Comparison of ENCODE assay signal across 26 mouse cellular contexts in genomic region chr5:134344076-134344475, GRCm38 (mm10). TPM values are rescaled to one million over a fixed set of nuclear protein-coding genes. Genes with fewer than 3 reads are reported as not detected.
DNase-seq lines count a peak whose midpoint lies in the region; ATAC-seq and TF ChIP-seq lines count a peak whose summit lies in the region.
"Had no signal": no experiment of that assay in that cellular context is flagged by ENCODE, and none has a peak within 500 bp of the region (broad histone marks: within the 10 kb centered on the region; RNA-seq: fewer than 3 reads in every experiment).

No protein-coding gene starts in this region.

- TF ChIP-seq CTCF in ES-Bruce4 (IDR thresholded peaks at IDR 0.05; ENCODE audit: low read depth, low read length) = no peak
- TF ChIP-seq CTCF in MEL (IDR thresholded peaks at IDR 0.05 in 2 of 3, conservative IDR thresholded peaks at IDR 0.05 in 1 of 3; ENCODE audit: control insufficient read depth in 1 of 3, insufficient read depth in 1 of 3, low read depth in 2 of 3, low read length in 3 of 3, poor library complexity in 1 of 3, severe bottlenecking in 1 of 3) = no peak

- TF ChIP-seq RAD21 in MEL (IDR thresholded peaks at IDR 0.05; ENCODE audit: low read depth, low read length) = no peak

- no peak overlapping the region for H3K4me3 ChIP-seq in ES-Bruce4 (ENCODE audit: low read depth, low read length)
- H3K4me3 ChIP-seq in MEL (ENCODE audit: control insufficient read depth in 1 of 2, insufficient read depth in 1 of 2, low read depth in 2 of 2, low read length in 2 of 2) = no peak overlapping the region
- no peak overlapping the region for H3K4me3 ChIP-seq in forebrain, embryonic 16.5 days (replicated peaks; ENCODE audit: low read length)

- no peaks in the 10 kb centered on the region for H3K79me2 ChIP-seq in MEL (ENCODE audit: control insufficient read depth, insufficient read depth, low read length, poor library complexity)

- no peaks in the 10 kb centered on the region for H3K9me3 ChIP-seq in ES-Bruce4 (replicated peaks; ENCODE audit: control insufficient read depth, insufficient read depth, low read length, poor library complexity, severe bottlenecking)
- no peaks in the 10 kb centered on the region for H3K9me3 ChIP-seq in MEL (replicated peaks; ENCODE audit: insufficient read depth, low read length)
- no peaks in the 10 kb centered on the region for H3K9me3 ChIP-seq in forebrain, embryonic 16.5 days (ENCODE audit: control insufficient read depth, low read length)
- H3K9me3 ChIP-seq: G1E had no signal

- 0 out of 2 replicates have a peak overlapping the region, but pooled peaks have one; percentile 15 for H3K27ac ChIP-seq in ES-Bruce4 (ENCODE audit: insufficient read depth, low read length)
- H3K27ac ChIP-seq in MEL (ENCODE audit: control insufficient read depth, low read depth, low read length) = no peak overlapping the region
- no peak overlapping the region for H3K27ac ChIP-seq in forebrain, embryonic 16.5 days (ENCODE audit: low read length)

- WGBS in forebrain, embryonic 16.5 days = 84% methylated on average over 8 of the region's 8 CpGs

- H3K27me3 ChIP-seq in ES-Bruce4 (ENCODE audit: control insufficient read depth, insufficient read depth, low read length, poor library complexity, severe bottlenecking) (no peaks in the 10 kb centered on the region), MEL (ENCODE audit: control insufficient read depth in 1 of 2, insufficient read depth in 2 of 2, low read length in 2 of 2) (no peaks in the 10 kb centered on the region)
- no peaks in the 10 kb centered on the region for H3K27me3 ChIP-seq in forebrain, embryonic 16.5 days (replicated peaks; ENCODE audit: control insufficient read depth, insufficient read depth, low read length)
- H3K27me3 ChIP-seq: CH12.LX, Patski had no signal

- DNase-seq in MEL (ENCODE audit: low read depth, low spot score) = peak; percentile 51
- DNase-seq in R1 (ENCODE audit: low read depth, low spot score) = peak; percentile 59
- peak; percentile 60 for DNase-seq in ZHBTc4 (ENCODE audit: low read depth, low spot score)
- DNase-seq in thymus, adult 18-20 months = no peak
- no peak for DNase-seq in ovary, postnatal 14 days (ENCODE audit: low spot score)
- DNase-seq in urinary bladder, postnatal 25 days (ENCODE audit: low spot score) = no peak
- DNase-seq: adrenal gland, adult 2 months; adrenal gland, adult 8-10 months; adrenal gland, postnatal 10 days; adrenal gland, postnatal 14 days; adrenal gland, postnatal 25 days; adrenal gland, postnatal 36 days; B cell, adult 2 months; cerebellum, adult 11 months; cerebellum, adult 11-12 months; cerebellum, adult 18-20 months; cerebellum, adult 2 months; cerebellum, adult 8-10 months; cerebellum, adult 9-10 months had no signal

- H3K9ac ChIP-seq in ES-Bruce4 (ENCODE audit: low read depth, poor library complexity, severe bottlenecking) = no peak overlapping the region
- H3K9ac ChIP-seq in MEL (ENCODE audit: control insufficient read depth, low read depth, low read length, poor library complexity, severe bottlenecking) = no peak overlapping the region
- no peak overlapping the region for H3K9ac ChIP-seq in forebrain, embryonic 16.5 days (replicated peaks; ENCODE audit: low read depth, low read length)

- H3K36me3 ChIP-seq in ES-Bruce4 (ENCODE audit: control insufficient read depth, insufficient read depth, low read length, poor library complexity, severe bottlenecking) (no peaks in the 10 kb centered on the region), MEL (ENCODE audit: control insufficient read depth in 1 of 2, insufficient read depth in 2 of 2, low read length in 2 of 2) (no peaks in the 10 kb centered on the region)
- no peaks in the 10 kb centered on the region for H3K36me3 ChIP-seq in forebrain, embryonic 16.5 days (ENCODE audit: control insufficient read depth, insufficient read depth)
- H3K36me3 ChIP-seq: G1E had no signal

- ATAC-seq in forebrain, embryonic 16.5 days = no peak
- ATAC-seq: activated CD4-positive, CD25-positive, alpha-beta regulatory T cell, adult 4 months; CD4-positive, CD25-positive, alpha-beta regulatory T cell, adult 4 months; Patski had no signal

- TF ChIP-seq POLR2A in ES-Bruce4 (IDR thresholded peaks at IDR 0.05; ENCODE audit: insufficient read depth, low read length) (no peak), MEL (IDR thresholded peaks at IDR 0.05; ENCODE audit: control insufficient read depth in 1 of 2, insufficient read depth in 1 of 2, low read depth in 1 of 2, low read length in 2 of 2, poor library complexity in 1 of 2) (no peak)

- no peak overlapping the region for H3K4me2 ChIP-seq in forebrain, embryonic 16.5 days (ENCODE audit: low read length)

- TF ChIP-seq EP300 in ES-Bruce4 (IDR thresholded peaks at IDR 0.05; ENCODE audit: insufficient read depth, low read depth, low read length) = no peak
- TF ChIP-seq EP300 in MEL (IDR thresholded peaks at IDR 0.05; ENCODE audit: low read depth in 1 of 2, low read length in 2 of 2) = no peak

- peaks cover 6% of the 10 kb centered on the region for H3K4me1 ChIP-seq in ES-Bruce4 (ENCODE audit: control insufficient read depth, insufficient read depth, low read length)
- H3K4me1 ChIP-seq in MEL (ENCODE audit: control insufficient read depth in 1 of 2, insufficient read depth in 2 of 2, low read length in 2 of 2) = peaks cover 0 to 6% of the 10 kb centered on the region in 2 experiments; a peak in 2 of 4 replicates
- H3K4me1 ChIP-seq in forebrain, embryonic 16.5 days (replicated peaks; ENCODE audit: control insufficient read depth, insufficient read depth, low read length) = no peaks in the 10 kb centered on the region

TF ChIP-seq in MEL, 35 proteins besides CTCF, POLR2A, EP300 and RAD21:
- TF ChIP-seq MAZ (IDR thresholded peaks at IDR 0.05; ENCODE audit: low read depth, low read length) (no peak), KAT2A (conservative IDR thresholded peaks at IDR 0.05; ENCODE audit: low read depth, low read length) (no peak), RCOR1 (IDR thresholded peaks at IDR 0.05; ENCODE audit: low read depth, low read length) (no peak), TAL1 (IDR thresholded peaks at IDR 0.05; ENCODE audit: low read length) (no peak), GATA1 (IDR thresholded peaks at IDR 0.05; ENCODE audit: low read depth, low read length) (no peak), NRF1 (IDR thresholded peaks at IDR 0.05; ENCODE audit: insufficient read depth, low read depth, low read length, poor library complexity, severe bottlenecking) (no peak), ZC3H11A (IDR thresholded peaks at IDR 0.05; ENCODE audit: low read depth, low read length) (no peak), NELFE (IDR thresholded peaks at IDR 0.05; ENCODE audit: low read depth, low read length) (no peak), HCFC1 (IDR thresholded peaks at IDR 0.05; ENCODE audit: low read depth, low read length) (no peak), POLR2AphosphoS2 (IDR thresholded peaks at IDR 0.05; ENCODE audit: low read length) (no peak), MAFK (IDR thresholded peaks at IDR 0.05; ENCODE audit: borderline replicate concordance, low read depth, low read length) (no peak), JUND (IDR thresholded peaks at IDR 0.05; ENCODE audit: low read depth, low read length) (no peak)

RNA-seq across cellular contexts. Expression of gene Gtf2i, which starts 29.5 kb away (rescaled TPM):
- polyA plus RNA-seq in ES-Bruce4 (2011; ENCODE audit: insufficient read depth, insufficient read length, low read depth, missing spikeins) (240 and 242 TPM in 2 replicates), MEL (2012; ENCODE audit: insufficient read depth in 1 of 2, insufficient read length in 2 of 2, low read depth in 1 of 2, low replicate concordance in 2 of 2, missing spikeins in 1 of 2) (100 to 1,000 TPM; 128 to 151 TPM)
- 46.7 and 47.2 TPM in 2 replicates for total RNA-seq in MEL (2012; rRNA removed)
- 168 and 187 TPM in 2 replicates for polyA plus RNA-seq in forebrain, embryonic 16.5 days (2015; fragmentation: Nextera tagmentation; extraction: Ambion mirVana)

Comparison
In these comparisons a context has a peak if more than half of its experiments do, and no peak if none do; other contexts are left out.
1. DNase-seq: peak in MEL (single experiment), R1 (single experiment) and ZHBTc4 (single experiment); none in thymus, adult 18-20 months (0 of 2), ovary, postnatal 14 days (single experiment) and urinary bladder, postnatal 25 days (single experiment).